Mouse (Mus musculus): ENCODE measurements around the gene Fhad1.
A peak's percentile ranks its signal among the peaks of the same experiment; 100 is the strongest.

Fhad1 gene

DNA sequence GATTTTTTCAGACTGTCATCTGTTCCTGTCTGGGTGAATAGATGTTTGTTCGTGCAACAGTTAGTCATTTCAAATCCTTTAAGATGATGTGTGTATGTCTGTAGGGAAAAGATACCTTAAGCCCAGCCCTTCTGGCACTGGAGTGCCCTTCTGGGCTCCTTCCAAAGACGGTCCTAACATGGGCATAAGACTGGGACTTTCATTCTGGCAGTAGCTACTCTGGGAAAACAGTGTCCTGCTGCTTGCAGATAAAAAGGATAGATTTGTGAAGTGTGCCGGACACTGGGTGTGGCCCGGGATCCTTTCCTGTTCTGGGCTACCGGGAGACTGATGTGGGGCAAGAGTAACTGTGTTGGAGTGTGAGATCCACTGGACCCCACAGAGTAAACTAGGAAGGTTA lies 132.9 kb downstream of the Fhad1 start:
- no peak for DNase-seq (ENCODE audit: low read depth)

DNA sequence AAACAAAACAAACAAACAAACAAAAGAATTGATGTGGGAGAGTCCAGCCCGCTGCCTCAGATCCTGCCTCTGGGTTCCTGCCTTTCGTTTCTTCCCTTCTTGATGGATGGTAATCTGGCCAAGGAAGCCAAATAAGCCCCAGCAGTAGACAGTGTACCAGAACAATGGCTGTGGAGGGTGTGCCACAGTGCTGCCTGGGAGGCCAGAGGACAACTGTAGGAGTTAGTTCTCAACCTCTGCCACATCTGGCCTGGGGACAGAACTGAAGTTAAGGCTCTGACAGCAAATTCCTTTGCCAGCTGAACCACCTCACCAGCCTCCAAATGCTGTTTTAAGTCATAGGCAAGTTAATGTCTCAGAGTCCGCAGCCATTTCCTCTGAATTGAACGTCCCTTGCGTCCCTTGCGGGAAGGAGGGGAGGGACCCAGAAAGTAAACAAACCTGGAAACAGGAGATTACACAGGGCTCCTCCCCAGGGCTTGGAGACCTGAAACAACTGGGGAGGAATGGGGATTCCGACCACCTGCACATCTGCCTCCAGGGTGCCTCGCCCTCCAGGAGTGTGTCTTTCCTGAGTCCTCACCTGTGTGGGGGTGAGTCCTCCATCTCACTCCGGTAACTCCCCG lies 133.5 kb downstream of the Fhad1 start:
- DNase-seq (ENCODE audit: low read depth) = no peak

DNA sequence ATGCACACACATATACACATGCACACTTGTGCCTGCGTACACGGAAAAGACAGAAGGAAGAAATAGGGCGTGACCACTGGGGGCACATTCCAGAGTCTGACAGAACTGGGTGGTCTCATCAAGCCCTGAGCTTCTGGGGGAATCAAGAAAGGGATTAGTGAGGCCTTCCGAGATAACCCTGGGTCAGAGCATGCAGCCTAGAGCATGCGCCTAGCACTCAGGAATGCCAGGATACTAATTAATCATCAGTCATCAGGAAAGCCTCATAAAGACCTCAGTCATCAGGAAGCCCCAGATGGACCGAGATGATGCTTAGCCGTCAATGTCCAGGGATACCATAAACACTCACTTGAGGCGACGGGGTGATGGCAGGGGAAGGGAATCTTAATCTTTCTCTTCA lies 135.0 kb downstream of the Fhad1 start:
- no peak for DNase-seq (ENCODE audit: low read depth)

DNA sequence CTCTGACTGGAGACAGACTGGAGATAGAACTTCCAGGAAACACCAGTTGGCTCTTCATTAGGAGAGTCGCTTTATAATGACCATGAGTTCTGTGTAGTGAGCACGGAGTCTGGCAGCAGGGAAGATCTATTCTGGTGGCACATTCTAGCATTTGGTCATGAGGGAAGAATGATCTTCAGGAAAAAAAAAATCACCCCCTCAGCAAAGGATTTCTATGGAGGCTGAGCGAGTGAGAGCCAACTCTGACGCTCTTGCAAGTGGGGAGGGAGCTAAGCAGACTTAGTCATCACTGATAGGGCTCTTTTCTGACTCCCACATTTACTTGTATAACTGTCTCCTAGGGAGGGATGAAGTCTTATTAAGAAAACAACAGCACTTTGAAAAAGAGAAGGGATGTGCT lies 135.8 kb downstream of the Fhad1 start:
- DNase-seq (ENCODE audit: low read depth) = no peak

DNA sequence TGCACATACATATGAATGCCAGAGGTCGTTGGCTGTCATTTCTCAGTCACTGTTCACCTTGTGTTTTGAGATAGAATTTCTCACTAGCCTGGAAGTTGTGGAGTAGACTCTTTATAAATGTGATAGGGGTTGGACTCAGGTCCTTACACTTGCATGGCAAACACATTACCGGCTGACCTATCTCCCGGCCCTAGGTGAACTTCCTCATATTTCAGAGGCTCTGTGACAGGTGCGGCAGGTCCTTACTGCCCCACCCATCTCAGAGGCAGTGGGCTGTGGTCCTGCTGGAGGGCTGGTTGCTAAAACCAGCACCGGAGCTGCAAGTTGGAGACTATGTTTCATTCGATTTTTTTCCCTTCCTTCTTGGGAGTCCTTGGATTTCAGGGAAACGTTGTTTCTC lies 136.3 kb downstream of the Fhad1 start:
- no peak for DNase-seq (ENCODE audit: low read depth)

DNA sequence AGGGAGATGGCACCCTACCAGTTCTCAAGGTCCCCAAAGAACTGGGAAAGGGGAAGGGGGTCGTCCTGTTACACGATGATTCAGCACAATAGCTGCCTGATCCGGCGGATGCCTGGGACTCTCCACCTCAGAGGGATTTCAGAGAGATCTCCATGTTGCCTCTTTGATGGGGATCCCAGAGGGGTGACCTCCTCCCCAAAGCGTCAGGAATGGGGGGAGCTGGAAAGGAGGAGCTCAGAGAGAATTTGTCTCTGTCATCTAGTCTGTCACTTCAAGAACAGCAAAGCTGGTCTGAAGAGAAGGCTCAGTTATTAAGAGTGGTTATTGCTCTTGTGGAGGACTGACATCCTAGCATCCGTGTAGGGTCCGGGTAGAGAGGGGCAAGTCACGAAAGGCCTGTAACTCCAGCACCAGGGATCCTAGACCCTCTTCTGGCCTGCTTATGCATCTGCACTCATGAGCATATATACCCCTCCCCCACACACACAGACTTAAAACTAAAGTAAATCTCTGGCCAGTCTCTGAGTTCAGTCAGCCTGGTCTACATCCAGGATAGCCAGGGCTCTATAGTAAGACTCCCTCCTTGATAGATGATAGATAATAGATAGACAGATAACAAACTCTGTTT lies 139.3 kb downstream of the Fhad1 start:
- DNase-seq (ENCODE audit: low read depth) = no peak

DNA sequence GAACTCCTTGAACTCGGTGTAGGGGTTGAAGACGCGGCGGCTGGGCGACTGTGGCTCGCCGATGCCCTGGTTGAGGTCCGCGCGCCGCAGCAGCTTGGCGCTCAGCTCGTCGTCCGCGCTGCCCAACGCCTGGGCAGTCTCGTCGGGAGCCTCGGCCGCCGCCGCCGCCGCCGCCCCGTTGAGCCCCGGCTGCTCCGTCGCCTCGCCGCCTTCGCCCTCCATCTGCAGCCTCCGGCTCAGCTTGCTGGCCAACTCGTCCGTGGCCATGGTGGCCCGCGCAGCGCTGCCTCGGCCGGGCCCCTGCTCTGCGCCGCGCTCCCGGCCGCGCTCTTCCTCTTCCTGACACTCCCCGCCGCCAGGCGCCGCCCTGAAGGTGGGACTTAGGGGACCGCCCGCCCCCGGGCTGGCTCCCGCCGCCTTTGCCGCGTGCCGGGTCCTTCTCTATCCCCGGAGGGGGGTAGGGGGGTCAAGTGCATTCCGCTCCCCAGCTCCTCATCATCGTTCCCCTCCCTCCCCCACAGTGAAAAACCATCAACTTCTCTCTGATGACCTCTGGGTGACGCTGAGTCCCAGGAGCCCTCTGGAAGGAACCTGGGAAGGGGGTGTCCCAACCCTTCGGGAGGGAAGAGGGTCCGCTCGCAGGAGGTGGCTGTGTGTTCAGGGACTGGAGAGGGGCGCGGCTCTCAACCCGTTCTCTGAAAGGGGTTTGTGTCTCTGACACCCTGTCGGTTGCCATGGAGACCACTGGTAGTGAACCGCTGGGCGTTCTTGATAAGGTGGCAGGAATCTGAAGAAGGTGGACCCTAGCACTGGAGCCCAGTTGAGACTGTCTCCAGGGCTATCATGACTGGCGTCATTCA lies 140.1 kb downstream of the Fhad1 start, which contains the start of gene Efhd2:
Gene Efhd2, minus strand, starts transcription at position 320 of the 860 bp plus-strand sequence.
- DNase-seq (ENCODE audit: low read depth) = peak; percentile 93

DNA sequence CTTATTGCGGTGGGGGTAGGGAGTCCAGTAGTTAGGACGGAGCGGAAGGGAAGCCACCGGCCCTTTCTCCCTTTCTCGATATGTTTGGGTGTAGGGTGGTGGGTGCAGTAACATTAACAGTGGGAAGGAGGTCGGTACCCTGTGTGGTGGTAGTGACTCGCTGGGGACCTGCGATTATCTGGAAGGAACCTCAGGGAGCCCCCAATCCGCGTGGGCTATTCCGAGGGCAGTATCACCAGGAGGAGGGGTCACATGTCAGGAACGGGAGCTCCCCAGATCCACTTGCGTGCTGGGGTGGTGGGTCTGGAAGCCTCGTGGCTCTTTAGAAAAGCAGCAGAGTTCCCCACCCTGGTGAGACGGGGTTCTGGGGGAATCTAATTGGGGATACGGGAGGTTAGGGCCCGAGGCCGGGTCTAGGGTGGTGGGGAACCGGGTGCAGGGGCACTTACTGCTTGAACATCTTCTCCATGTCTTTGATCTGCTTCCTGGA lies 140.7 kb downstream of the Fhad1 start:
- no peak for DNase-seq (ENCODE audit: low read depth)

DNA sequence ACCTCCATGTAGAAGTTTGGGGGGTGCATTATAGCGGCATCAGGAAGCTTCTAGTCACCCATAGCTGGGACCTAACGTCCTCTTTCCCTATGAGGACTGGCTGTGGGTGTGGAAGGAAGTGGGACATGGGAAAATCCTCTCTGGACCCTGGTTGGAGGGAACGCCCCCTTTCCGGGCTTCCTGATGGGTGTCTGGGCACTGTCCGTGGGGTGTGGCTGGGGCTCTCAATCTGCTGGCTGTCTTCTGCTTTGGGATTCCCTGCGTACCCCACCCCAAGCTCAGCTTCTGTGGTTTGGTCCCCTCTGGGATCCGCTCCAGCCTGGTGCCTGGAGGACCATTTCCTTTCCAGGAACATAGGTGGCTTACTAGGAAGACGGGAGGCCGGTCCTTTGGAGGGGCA lies 141.9 kb downstream of the Fhad1 start:
- no peak for DNase-seq (ENCODE audit: low read depth)

DNA sequence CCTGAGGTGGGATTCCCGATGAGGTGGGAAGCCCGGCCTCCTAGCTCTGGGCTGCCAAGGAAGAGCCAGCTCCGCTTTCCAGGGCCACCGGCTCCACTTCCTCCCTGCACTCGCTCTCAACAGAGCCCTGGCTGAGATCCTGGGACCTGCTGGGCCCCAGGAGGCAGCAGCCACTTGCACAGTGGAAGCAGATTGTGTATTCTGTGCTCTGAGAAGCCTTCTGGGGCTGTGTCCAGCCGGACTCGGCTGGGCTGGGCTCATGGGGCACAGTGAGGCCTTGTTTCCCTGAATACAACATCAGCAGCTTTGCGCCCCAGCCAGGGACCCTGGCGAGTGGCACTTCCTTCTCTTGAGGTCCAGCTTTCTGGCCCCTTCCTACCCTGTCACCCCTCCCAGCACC lies 143.0 kb downstream of the Fhad1 start:
- no peak for DNase-seq (ENCODE audit: low read depth)

DNA sequence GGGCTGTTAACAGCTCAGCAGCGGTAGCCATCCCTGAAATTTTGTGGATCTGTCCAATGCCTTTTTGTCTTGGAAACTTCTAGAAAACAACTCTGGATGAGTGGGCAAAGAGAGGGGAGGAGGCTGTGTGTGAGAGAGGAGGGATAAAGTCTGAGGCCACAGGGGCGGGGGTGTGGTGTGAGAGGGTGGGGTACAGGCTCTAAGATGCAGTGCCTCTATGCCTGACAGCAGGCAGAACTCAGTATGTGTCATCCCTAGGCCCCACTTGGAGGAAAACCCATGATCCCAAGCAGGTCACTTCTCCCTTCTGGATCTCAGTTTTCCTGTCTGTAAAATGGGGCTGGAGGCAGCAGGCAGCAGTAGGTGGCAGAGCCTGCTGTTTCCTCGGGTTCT lies 143.6 kb downstream of the Fhad1 start:
- no peak for DNase-seq (ENCODE audit: low read depth)

DNA sequence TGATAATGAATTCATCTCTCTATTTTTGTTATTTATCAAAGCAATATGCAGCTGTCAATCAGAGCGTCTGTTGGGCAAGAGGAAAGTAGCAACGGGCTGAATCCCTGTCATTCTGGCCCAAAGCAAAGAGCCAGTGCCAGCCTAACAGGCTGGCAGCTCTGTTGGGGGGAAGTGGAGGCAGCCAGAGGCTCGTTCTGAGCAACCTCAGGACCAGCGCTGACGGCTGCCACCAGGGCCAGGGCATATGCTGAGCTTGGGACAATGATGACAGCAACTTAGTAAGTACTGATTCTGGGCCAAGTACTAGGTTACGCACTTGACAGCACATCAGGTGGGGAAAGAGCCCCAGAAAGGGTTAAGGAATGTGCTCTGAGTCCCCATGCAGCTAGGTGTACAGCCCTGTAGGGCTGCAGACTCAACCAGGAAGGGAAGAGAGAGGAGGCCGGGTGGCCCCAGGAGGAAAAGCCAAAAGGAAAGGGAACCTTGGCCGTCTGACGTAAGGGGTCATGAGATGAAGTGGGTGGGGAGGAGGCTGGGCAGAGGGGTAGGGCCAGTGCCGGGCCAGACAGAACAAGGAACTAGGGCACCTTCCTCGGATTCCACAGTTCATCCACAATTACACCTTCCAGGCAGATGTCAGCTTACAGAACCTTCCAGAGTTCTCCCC lies 144.1 kb downstream of the Fhad1 start:
- DNase-seq (ENCODE audit: low read depth) = no peak

DNA sequence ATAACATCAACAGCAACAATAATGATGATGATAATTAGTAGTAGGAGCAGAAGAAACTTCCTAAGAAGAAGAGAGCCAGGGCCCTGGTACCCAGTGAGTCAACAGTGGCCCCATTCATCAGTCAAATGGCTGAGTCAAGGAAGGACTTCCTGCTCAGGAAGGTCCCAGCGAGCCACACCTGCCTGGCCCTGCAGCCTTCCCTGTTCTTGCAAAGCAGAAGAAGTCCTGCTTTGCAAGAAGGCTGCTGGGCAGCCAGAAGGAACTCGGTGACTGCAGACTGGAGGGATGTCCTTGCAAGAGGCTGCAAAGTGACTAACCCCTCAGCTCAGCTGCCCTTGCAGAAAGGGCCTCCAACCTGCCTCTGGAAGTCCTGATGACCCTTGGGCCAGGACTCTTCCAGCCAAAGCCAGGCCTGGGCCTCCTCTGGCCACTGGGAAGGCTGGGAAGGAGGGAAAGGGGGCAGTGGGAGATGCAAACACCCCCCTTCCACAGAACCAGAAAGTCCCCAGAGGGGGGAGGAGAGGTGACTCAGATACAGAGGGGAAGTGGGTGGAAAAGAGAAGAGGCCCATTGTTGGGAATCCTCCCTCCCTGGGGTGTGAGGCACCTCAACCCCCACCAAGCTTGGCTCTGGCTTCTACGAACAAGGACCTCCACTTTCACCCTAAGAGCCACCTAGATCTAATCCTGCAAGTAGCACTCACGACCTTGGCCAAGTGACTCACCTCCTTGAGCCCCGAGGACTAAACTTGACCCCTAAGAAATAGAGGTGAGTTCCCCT lies 145.3 kb downstream of the Fhad1 start:
- DNase-seq (ENCODE audit: low read depth) = no peak

DNA sequence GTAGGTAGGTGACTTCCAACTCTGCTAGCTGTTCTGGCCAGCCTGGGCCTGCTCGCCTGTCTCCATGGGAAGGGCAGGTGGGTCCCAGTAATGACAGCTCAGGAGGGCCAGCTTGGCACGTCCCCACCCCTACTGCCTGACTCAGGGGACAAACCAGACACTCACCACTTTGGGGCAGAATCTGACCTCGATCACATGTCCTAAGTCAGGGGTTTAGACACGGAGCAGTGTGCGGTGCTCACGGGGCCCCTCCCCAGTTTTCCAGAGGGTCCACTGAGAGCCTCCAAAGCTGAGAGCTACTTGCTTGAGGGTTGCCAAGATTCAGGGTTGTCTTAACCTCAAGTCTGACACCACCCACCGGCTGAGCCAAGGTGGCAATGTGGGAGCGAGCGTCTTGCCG lies 146.8 kb downstream of the Fhad1 start:
- no peak for DNase-seq (ENCODE audit: low read depth)

DNA sequence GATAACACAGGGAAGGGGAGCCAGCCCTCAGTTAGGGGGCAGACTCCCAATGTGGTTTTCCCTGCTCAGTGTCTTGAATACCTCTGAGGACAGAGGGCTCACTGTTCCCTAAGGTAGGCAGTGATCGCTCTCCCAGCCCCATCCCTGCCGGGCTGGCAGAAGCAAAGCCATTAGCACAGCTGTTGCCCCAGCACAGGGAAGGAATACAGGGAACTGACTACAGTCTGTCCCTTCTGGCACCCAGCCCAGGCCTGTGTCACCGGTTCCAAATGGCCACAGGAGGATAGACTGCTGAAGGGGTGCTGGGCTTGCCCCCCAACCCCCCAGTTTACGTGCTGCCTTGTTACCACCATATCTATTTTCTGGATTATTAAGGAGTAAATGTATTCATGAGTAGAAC lies 147.4 kb downstream of the Fhad1 start:
- no peak for DNase-seq (ENCODE audit: low read depth)

DNA sequence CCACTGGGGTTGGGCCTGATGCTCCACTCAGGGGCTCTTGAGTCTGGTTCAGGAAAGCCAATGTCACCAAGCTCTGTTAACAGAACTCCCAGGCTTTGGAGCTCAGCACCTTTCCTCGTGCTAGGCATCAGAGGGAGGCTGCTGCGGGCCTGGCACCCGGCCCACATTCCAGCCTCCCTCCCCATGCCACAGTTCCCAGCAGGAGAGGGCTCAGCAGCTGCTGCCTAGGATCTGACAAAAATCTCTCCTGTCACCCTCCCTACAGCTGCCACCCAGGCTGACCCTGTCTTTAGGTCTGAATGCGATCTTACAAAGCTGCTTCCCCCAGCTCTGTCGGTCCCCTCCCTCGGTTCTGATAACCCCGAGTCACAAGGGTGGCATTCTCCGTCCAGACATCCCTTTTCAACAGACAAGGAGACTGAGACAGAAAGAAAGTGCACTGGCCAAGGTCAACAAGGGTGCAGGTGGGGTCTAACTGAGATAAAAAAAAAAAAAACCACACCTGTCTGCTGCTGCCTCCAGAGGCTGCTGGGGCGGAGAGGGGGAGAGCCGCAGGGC lies 147.9 kb downstream of the Fhad1 start:
- DNase-seq (ENCODE audit: low read depth) = no peak

DNA sequence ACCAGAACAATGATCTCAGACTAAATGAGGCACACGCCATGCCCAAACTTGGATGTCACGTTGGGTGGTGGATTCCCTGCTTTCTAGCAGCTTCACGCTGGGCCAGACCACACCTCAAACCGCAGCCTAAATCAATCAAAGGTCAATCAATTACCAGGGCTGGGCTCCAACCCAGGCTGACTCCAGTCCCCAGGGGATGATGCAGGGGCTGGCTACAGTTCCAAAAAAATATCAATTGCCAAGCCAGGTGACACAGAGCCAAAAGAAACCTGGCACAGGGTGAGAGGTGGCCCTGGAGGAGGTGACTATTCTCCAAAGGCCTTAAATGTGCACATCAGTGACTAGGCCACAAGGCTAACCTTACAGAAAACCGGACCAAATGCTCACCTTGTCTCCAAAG lies 149.3 kb downstream of the Fhad1 start:
- no peak for DNase-seq (ENCODE audit: low read depth)

DNA sequence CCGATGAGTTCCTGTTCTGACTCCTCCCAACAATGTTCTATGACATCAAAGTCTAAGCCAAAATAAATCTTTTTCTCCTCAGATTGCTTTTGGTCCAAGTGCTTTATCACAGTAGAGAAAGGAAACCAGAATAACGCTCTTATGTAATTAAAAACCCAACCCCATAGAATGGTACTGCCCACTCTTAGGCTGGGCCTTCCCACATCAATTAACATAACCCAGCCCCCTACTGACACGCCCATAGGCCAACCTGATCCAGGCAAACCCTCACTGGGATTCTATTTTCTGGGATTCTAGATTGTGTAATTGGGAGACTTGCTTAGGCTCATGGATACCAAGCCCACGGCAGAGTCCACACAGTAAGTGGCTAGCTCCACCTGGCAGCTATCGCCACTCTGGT lies 149.9 kb downstream of the Fhad1 start:
- no peak for DNase-seq (ENCODE audit: low read depth)

DNA sequence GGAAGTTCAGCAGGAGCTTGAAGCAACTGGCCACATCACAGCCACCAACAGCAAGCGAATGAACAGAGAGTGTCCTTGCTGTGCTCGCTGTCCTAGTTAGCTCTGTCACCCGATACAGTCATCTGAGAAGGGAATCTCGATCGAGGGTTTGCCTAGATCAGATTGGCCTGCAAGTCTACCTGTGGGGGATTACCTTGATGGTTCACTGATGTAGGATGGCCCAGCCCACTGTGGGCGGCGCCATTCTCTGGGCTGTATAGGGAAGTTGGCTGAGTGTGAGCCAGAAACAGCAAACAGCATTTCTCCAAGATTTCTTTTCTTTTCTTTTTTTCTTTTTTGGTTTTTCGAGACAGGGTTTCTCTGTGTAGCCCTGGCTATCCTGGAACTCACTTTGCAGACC lies 150.4 kb downstream of the Fhad1 start:
- no peak for DNase-seq (ENCODE audit: low read depth)

DNA sequence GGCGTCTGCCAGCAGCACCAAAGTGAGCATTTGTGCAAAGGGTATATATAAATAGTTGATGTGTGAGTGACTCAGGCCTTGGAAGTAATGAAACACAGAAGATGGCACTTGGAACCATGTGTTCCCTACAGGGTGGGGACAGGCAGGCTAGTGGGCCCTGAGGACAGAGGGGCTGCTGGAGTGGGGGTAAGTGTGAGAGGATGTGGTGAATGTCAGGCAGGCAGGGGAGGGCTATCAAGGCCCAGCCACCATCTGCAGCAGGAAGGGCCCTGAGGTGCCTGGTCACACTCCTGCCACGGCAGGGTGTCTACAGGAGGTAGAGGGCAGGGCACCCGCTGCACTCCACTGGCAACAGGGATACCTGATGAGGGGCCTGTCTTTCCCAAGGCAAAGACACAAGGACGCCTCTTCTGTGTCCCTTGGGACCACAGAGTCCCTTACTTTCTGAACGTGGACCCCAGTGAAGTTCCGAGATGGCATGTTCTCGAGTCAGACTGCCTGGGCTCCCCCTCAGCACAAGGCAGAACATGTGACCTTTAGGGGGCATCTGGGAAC lies 151.1 kb downstream of the Fhad1 start:
- DNase-seq (ENCODE audit: low read depth) = no peak

DNA sequence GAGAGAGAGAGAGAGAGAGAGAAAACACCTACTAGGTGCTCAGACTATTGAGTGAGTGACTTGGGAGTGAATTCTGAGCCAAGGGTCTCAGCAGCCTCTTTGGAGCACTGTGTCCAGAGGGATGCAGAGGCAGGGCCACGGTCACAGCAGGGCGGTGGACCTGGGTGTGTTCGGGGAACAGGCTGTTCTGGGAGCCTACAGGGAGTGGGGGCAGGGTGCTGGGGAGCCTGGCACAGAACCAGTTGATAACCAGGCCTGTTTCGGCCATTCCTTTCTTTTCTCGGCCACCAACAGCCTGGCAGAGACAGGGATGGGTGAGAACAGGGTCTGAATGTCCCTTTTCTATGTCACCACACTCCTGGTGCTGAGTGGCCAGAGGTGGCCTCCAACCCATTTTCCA lies 152.0 kb downstream of the Fhad1 start:
- DNase-seq (ENCODE audit: low read depth) = no peak

Data from c-Kit-positive CD71-positive TER-119-negative erythroid progenitor cells, embryonic 14.5 days (primary cell).